Mouse (Mus musculus): ENCODE results near the gene Cubn. TPM values are rescaled to one million over a fixed set of nuclear protein-coding genes. Genes with fewer than 3 reads are reported as not detected.
A peak's percentile ranks its signal among the peaks of the same experiment; 100 is the strongest.

Cubn gene
- polyA plus RNA-seq, 1 experiment from 2014 or later = 0.05 TPM

DNA sequence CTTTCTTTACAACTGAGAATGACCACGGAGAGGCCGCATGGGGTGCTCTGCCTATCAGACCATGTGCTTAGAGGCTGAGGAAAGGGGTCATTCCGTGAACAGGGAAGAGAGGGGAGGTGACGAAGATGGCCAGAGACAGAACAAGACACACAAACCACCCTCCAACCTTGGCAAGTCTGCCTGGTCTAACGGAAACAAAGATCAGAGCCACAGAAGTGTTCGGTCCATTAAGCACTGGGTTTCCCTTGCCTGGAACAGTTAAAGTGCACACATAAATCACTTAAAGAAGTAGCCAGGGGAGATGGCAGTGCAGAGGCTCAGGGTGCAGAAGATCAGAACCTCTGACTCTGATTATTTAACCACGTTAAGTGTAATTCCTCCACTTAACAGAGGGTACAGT, 257.7 kb downstream of the Cubn start:
- peaks cover 5% of the 10 kb centered on the region; the same call in 1 of the 2 replicates for H3K27me3 ChIP-seq
- ATAC-seq (ENCODE audit: insufficient number of reproducible peaks, insufficient read depth, low FRiP score, low TSS enrichment, low read depth) = no peak
- no peak overlapping the region for H3K9ac ChIP-seq (replicated peaks)
- 0 out of 2 replicates have a peak overlapping the region, but pooled peaks have one; percentile 26 for H3K4me2 ChIP-seq
- 17% methylated on average over 7 of the region's 7 CpGs for WGBS
- peaks cover 4% of the 10 kb centered on the region; the same call in 1 of the 2 replicates for H3K9me3 ChIP-seq
- H3K4me1 ChIP-seq (replicated peaks) = peaks cover 34% of the 10 kb centered on the region
- H3K27ac ChIP-seq = 0 out of 2 replicates have a peak overlapping the region, but pooled peaks have one; percentile 12
- H3K36me3 ChIP-seq = no peaks in the 10 kb centered on the region
- H3K4me3 ChIP-seq (replicated peaks) = no peak overlapping the region

DNA sequence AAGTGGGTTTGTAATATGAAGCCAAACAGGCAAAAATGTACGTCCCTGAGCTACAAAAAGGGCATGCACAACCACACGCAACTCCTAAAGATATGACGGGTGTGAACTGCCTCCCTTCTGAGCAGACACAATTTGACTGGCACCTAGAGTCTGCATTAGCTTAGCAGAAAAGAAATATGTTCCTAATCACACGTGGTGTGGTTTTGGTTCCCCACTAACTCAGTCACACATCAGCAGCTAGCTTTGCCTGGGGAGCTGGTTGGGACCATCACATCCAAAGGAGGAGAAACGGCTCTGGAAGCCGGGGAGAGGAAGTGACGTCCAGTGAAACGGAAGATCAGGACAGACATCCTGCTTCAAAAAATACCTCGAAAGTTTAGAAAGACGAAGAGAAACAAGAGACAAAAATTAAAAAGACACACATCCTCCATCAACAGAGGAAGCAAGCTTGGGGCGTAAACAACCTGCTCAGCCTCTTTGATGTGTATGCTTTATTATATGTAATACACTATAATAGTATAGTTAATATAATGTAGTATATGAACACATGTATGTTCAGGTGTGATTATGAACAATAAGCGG, 258.3 kb downstream of the Cubn start:
- no peak overlapping the region for H3K9ac ChIP-seq (replicated peaks)
- H3K27ac ChIP-seq = peak overlapping the region; percentile 29; the same call in 1 of the 2 replicates
- H3K4me1 ChIP-seq (replicated peaks) = peaks cover 34% of the 10 kb centered on the region
- no peak overlapping the region for H3K4me3 ChIP-seq (replicated peaks)
- 0 out of 2 replicates have a peak overlapping the region, but pooled peaks have one; percentile 26 for H3K4me2 ChIP-seq
- WGBS = 40% methylated on average over 12 of the region's 12 CpGs
- H3K9me3 ChIP-seq = peaks cover 5% of the 10 kb centered on the region; the same call in 1 of the 2 replicates
- H3K36me3 ChIP-seq = no peaks in the 10 kb centered on the region
- peaks cover 7% of the 10 kb centered on the region; the same call in 1 of the 2 replicates for H3K27me3 ChIP-seq
- ATAC-seq (ENCODE audit: insufficient number of reproducible peaks, insufficient read depth, low FRiP score, low TSS enrichment, low read depth) = no peak

DNA sequence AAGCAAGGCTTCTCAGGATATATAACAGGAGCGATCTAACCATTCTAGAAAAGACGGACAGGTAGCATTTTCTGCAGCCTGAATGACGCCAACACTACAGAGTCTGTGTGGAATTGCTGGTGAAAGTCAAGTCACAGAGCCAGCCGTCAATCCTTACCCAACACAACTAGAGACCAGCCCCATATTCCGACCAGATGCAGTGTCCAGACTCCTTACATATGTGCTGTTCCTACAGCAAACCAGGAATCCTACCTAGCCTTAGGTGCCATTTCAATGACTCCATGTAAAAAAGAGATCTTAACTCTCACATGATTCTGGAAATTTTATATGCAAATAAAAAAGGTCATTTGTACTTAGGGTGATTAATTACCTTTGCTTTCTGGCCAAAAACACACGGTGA, 259.3 kb downstream of the Cubn start:
- Histone ChIP-seq H3K9ac (replicated peaks) (no peak overlapping the region), H3K36me3 (no peaks in the 10 kb centered on the region), H3K4me2 (no peak overlapping the region), H3K4me3 (replicated peaks) (no peak overlapping the region), H3K27me3 (0 out of 2 replicates have a peak, but pooled peaks cover 8% of the 10 kb centered on the region), H3K27ac (no peak overlapping the region), H3K4me1 (replicated peaks) (peaks cover 34% of the 10 kb centered on the region), H3K9me3 (peaks cover 5% of the 10 kb centered on the region; the same call in 1 of the 2 replicates)
- WGBS = 42% methylated on average over 6 of the region's 6 CpGs
- 0 out of 2 replicates have a peak, but pooled peaks have one; percentile 58 for ATAC-seq (ENCODE audit: insufficient number of reproducible peaks, insufficient read depth, low FRiP score, low TSS enrichment, low read depth)

DNA sequence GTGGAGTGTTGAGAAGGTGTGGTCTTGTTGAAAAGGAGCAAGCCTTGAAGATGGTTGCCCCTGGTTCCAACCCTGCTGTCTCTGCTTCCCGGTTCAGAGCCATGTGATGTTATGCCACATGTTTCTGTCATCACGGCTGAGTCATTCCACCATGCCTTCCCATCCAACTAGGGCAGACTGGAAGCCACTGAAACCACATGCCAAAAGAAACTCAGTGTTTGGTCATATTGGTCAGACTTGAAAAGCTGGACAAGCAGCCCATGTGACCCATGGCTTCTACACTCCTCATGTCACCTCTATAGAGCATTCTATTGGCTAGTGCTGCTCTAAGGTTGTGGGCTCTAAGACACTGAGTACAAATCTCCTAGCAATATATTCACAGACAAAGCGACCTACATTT, 261.9 kb downstream of the Cubn start:
- 96% methylated on average over 3 of the region's 3 CpGs for WGBS
- peaks cover 5% of the 10 kb centered on the region; the same call in 1 of the 2 replicates for H3K9me3 ChIP-seq
- ATAC-seq (ENCODE audit: insufficient number of reproducible peaks, insufficient read depth, low FRiP score, low TSS enrichment, low read depth) = no peak
- H3K9ac ChIP-seq (replicated peaks) = no peak overlapping the region
- H3K4me3 ChIP-seq (replicated peaks) = no peak overlapping the region
- H3K4me2 ChIP-seq = no peak overlapping the region
- no peak overlapping the region for H3K27ac ChIP-seq
- 0 out of 2 replicates have a peak, but pooled peaks cover 8% of the 10 kb centered on the region for H3K27me3 ChIP-seq
- H3K4me1 ChIP-seq (replicated peaks) = peaks cover 32% of the 10 kb centered on the region
- H3K36me3 ChIP-seq = no peaks in the 10 kb centered on the region

Other genes with a start within 250 kb of the Cubn start
- gene Rsu1, start 220.4 kb downstream of the Cubn start, polyA plus RNA-seq (2016; fragmentation: Nextera tagmentation; extraction: Ambion mirVana) = 107 and 109 TPM in 2 replicates
- 9.3 and 11.0 TPM in 2 replicates for gene Trdmt1, start 52.9 kb upstream of the Cubn start, polyA plus RNA-seq (2016; fragmentation: Nextera tagmentation; extraction: Ambion mirVana)
- 485 and 505 TPM in 2 replicates for gene Vim, start 82.1 kb upstream of the Cubn start, polyA plus RNA-seq (2016; fragmentation: Nextera tagmentation; extraction: Ambion mirVana)